Mouse (Mus musculus) heart, adult 9 months (tissue): ENCODE data around the gene Vmn2r70.

Experiments
- DNase-seq, 2 experiments: peaks; one replicate each; pipeline ENCODE4 v3.0.0; 2022; ENCODE audit warnings: low spot score in 2 of 2

Gene Vmn2r70

DNA sequence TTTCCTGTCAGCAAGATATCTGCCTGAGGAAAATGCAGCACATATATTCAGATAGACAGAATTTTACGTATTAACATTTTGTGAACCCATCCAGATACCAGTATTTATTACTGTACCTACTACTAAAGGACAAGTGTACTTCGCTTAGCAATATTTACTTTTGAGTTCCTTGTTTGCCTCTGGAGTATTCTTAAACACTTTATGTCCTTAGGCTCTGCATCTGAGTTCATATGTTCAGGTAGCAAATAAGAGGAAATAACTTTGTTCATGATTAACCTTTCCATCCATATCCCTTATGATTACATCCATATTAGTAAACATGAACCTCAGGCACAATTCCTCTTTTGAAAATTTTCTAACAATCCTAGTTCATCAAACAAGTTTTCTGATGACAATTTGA is at the start of gene Vmn2r70:
TSS of gene Vmn2r70 (minus strand) at position 101 of the 400 bp plus-strand sequence.
- no peak for DNase-seq

- DNase-seq, result no peak
These were observed 6.2 kb downstream of the Vmn2r70 start, which contains the start of gene Vmn2r71 for GRCm38 (mm10) chr7:85562787-85563186. Vmn2r71 (plus strand) TSS chr7:85563087.

GRCm38 (mm10) chr7:85543118-85543517 is 25.9 kb downstream of the Vmn2r70 start:
- DNase-seq, result no peak

DNA sequence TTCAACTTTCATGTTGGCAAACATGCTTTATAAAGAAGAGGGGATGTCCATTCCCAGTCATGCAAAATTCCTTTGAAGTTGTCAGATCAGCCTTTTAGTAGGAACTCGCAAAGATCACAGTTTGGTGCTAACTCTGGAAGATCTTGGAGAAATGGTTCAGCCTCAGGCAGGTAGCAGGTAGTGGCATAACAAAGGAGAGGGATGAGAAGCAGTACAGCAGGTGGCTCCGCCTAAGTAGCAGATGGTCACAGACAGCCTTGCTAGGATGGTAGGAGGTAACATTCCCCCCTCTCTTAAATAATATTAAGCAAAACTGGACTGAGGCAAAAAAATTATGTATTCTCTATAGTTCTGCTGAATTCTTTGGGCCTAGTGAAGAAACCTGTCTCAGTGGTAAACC is 26.9 kb downstream of the Vmn2r70 start:
- no peak for DNase-seq
